Mouse (Mus musculus) hindbrain, embryonic 11.5 days (tissue): Measurements from ENCODE around the gene Chd3. TPM values are rescaled to one million over a fixed set of nuclear protein-coding genes. Genes with fewer than 3 reads are reported as not detected.

ENCODE experiments used
- ATAC-seq: fragments of 200-750 bp; cut with Nextera tagmentation; 2 replicates; pipeline ENCODE4 v1.8.0; 2017; ENCODE audit warnings: mild to moderate bottlenecking, moderate TSS enrichment, moderate library complexity; ENCODE audit not compliant: low FRiP score
- DNase-seq: peaks from one replicate; pipeline ENCODE4 v3.0.0-alpha.2; 2015; ENCODE audit warnings: low spot score
- H3K27ac ChIP-seq: fragments of 300-500 bp; sonication (generic); 2 replicates; pipeline ENCODE4 v1.5.1; 2014; ENCODE audit warnings: mild to moderate bottlenecking, low read depth, low read length
- H3K27me3 ChIP-seq: fragments of 300-500 bp; sonication (generic); 2 replicates; pipeline ENCODE4 v1.6.1; 2014; ENCODE audit warnings: mild to moderate bottlenecking, low read length, moderate library complexity, mixed read lengths; ENCODE audit not compliant: control insufficient read depth, insufficient read depth
- H3K36me3 ChIP-seq: fragments of 300-500 bp; sonication (generic); 2 replicates; pipeline ENCODE4 v1.6.1; 2014; ENCODE audit warnings: mild to moderate bottlenecking, low read length, moderate library complexity, mixed read lengths; ENCODE audit not compliant: control insufficient read depth, insufficient read depth
- H3K4me1 ChIP-seq: fragments of 300-500 bp; sonication (generic); replicated peaks from 2 replicates; pipeline ENCODE4 v1.6.1; 2014; ENCODE audit warnings: low read length, mixed read lengths; ENCODE audit not compliant: control insufficient read depth, insufficient read depth
- H3K4me2 ChIP-seq: fragments of 300-500 bp; sonication (generic); replicated peaks from 2 replicates; pipeline ENCODE4 v1.6.1; 2014; ENCODE audit warnings: mild to moderate bottlenecking, low read depth, low read length
- H3K4me3 ChIP-seq: fragments of 300-500 bp; sonication (generic); 2 replicates; pipeline ENCODE4 v1.5.1; 2014; ENCODE audit warnings: low read depth, low read length
- H3K9ac ChIP-seq: fragments of 300-500 bp; sonication (generic); 2 replicates; pipeline ENCODE4 v1.6.1; 2014; ENCODE audit warnings: low read depth, low read length
- H3K9me3 ChIP-seq: fragments of 300-500 bp; sonication (generic); 2 replicates; pipeline ENCODE4 v1.6.1; 2016; ENCODE audit warnings: low read length; ENCODE audit not compliant: control insufficient read depth
- WGBS: fragments of 180-500 bp; shearing (Covaris S2); extraction: QIAGEN DNeasy Blood & Tissue Kit; methylation state at CpG from one replicate; pipeline ENCODE4 v1.1.7; 2014; 5-methylcytosine and 5-hydroxymethylcytosine counted together
- polyA plus RNA-seq: library from polyadenylated mRNA; unstranded; fragments of >200 nt; fragmentation: Nextera tagmentation; extraction: Ambion mirVana; gene quantifications from 2 replicates; pipeline ENCODE4 v1.2.1, GENCODE M21; 2014

Gene Chd3
- polyA plus RNA-seq, 1 experiment from 2014 or later, result 57.1 TPM

DNA sequence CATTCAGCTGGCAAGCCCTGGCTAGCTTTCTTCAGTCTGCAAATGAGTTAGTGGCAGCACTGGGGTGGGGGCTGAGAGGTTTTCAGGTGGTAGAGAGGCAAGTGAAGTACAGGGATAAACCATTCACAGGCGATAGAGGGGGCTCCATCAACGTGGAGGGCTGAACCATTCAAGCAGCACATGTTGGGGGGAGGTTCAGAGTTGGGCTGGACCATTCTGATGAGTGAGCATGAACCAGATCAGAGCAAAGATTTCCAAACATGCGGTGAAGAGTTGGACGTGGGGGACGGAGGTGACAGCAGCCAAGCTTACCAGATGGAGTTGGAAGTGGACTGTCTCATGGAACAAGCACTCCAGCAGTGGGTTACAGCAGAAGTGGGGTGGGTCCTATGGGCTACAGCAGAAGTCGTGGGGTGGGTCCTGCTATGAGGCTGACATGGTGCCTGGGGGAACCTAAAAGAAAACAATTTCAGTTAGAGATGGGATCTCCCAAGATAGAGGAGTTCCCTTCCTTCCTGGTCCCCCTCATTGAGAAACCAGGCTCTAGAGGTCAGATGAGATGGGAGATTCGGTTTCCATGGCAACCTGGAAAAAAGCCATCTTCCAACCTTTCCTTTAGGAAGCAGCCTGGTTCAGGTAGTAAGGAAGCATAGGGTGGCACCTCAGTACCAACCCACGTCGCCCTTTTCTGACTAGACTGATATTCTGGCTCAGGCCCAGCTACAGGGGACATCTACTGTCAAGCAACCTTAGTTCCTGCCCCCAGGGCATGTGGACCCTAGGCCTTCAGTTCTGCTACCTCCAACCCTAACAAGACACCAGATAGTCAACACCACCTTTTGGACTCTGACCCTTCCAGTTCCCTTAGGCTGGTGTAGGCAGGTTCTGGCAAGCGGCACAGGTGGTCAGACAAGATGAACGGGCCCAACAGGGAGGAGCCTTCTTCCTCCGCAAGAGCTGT, 44.3 kb upstream of the Chd3 start, which contains the start of gene Kdm6b:
TSS of gene Kdm6b (minus strand) at position 455 of the 961 bp plus-strand sequence.
- Histone ChIP-seq H3K4me2 (peak within 1 kb of the TSS; percentile 99), H3K27me3 (no peaks in the 10 kb centered on the region), H3K9me3 (no peaks in the 10 kb centered on the region), H3K27ac (peak within 1 kb of the TSS; percentile 100), H3K36me3 (no peaks in the 10 kb centered on the region), H3K4me3 (peak within 1 kb of the TSS; percentile 80), H3K9ac (peak within 1 kb of the TSS; percentile 99), H3K4me1 (peaks cover 23% of the 10 kb centered on the region)
- DNase-seq, result peak; percentile 69
- no peak for ATAC-seq
- 39% methylated on average over 12 of the region's 12 CpGs for WGBS

GRCm38 (mm10) chr11:69412548-69412947, 43.3 kb upstream of the Chd3 start:
- no peaks in the 10 kb centered on the region for H3K27me3 ChIP-seq
- H3K4me1 ChIP-seq, result peaks cover 28% of the 10 kb centered on the region
- peaks cover 3% of the 10 kb centered on the region; the same call in 1 of the 2 replicates for H3K36me3 ChIP-seq
- peak overlapping the region; percentile 98 for H3K27ac ChIP-seq
- DNase-seq (no peak), ATAC-seq (no peak)
- peak overlapping the region; percentile 99 for H3K4me2 ChIP-seq
- H3K9me3 ChIP-seq, result no peaks in the 10 kb centered on the region
- peak overlapping the region; percentile 95; the same call in 1 of the 2 replicates for H3K9ac ChIP-seq
- peak overlapping the region; percentile 88 for H3K4me3 ChIP-seq
- WGBS, result 65% methylated on average over 7 of the region's 7 CpGs

DNA sequence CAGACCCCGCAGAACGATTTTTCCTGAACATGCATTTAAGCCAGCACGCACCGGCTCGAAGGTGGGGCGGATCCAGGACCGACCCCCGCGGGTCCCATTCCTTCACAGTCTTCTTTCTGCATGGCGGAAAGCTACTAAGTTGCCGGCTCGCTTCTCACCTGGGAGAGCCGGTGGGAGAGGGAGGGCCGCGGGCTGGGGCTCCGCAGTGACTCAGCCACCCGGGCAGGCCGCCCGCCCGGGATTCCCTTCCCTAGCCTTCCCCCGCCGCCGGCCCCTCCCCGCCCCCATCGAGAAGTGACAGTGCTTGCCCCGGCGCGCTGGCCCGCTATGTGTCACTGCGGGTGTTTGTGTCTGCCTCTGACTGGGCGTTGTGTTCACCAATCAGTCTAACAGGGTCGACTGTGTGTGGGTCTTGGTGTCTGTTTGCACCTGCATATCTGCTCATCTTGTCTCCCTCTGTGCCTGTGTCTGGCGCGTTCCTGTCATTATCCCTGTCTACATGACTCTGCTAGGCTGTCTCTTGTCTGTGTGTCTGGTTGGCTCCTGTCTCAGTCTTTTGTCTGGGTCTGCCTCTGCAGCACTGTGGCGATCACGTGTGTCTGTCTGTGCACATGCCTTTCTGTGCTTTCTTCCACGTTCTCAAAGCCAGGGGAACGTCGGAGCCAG, 42.5 kb upstream of the Chd3 start:
- peaks cover 26% of the 10 kb centered on the region for H3K4me1 ChIP-seq
- ATAC-seq, result peak; percentile 7; the same call in 1 of the 2 replicates

DNA sequence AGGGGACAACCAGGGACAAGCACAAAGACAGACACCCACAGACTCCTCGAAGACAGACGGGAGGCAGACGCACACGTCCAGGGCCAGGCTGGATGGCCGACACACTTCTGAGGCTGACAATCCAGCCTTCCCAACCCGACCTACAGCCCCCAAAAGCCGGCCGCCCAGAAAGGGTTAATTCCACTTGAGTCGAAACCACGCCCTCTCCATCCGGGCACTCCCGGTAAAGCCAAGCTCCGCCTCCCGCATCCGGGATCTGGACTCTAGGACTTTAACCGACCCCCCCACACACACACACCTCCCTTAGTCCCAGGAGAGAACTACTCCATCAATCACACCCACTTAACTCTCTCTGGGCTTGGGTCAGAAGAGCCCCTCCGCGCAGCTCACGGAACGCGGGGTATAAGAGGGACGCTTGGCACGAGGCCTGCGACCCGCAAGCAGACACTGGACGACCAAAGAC, 41.9 kb upstream of the Chd3 start:
- Histone ChIP-seq H3K9me3 (no peaks in the 10 kb centered on the region), H3K27ac (peak overlapping the region; percentile 98), H3K4me2 (peak overlapping the region; percentile 99), H3K27me3 (no peaks in the 10 kb centered on the region), H3K9ac (peak overlapping the region; percentile 95), H3K36me3 (peaks cover 7% of the 10 kb centered on the region; the same call in 1 of the 2 replicates), H3K4me1 (peaks cover 26% of the 10 kb centered on the region), H3K4me3 (peak overlapping the region; percentile 88)
- 0% methylated on average over 26 of the region's 26 CpGs for WGBS
- DNase-seq (peak; percentile 100), ATAC-seq (peak; percentile 63)

More for the DNA sequence above, 42.5 kb upstream of the Chd3 start:
- Histone ChIP-seq H3K36me3 (peaks cover 3% of the 10 kb centered on the region; the same call in 1 of the 2 replicates), H3K27me3 (no peaks in the 10 kb centered on the region), H3K9me3 (no peaks in the 10 kb centered on the region), H3K4me2 (peak overlapping the region; percentile 99), H3K27ac (peak overlapping the region; percentile 98), H3K4me3 (peak overlapping the region; percentile 88), H3K9ac (peak overlapping the region; percentile 95)
- peak; percentile 75 for DNase-seq
- WGBS, result under 1% methylated on average over 38 of the region's 39 CpGs

DNA sequence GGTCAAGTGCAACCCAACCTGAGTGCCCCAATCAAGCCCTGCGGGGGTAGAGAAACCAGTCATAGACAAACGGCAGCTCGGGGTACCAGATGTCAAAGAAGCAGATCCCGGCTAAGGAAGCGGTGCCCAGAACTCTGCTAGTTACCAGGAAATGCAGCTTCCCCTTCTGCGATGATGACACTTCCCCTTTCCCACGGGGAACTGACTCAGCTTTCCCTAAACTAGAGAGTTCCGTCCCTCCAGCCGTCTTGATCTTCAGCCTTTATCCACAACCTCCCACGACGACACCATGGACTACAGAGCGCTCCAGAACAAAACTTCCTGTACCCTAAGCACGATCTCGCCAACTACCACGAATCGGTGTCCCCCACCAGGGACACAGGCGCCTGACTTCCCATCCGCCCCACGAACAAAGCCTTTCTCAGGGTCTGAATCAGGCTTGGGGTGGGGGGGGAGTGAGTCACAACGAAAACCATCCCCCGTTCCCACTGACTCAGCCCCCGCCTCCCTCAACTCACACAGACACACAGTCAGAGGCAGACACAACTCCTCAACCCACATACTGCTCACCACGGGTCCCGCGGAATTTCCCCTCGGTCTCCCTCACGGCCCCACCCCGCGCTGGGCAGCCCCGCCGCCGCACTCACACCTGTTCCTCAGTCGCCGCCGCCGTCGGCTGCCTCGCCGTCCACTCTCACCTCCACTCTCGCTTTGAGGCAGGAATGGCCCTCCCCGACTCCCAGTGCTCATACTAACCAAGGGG, 41.3 kb upstream of the Chd3 start:
- peaks cover 26% of the 10 kb centered on the region for H3K4me1 ChIP-seq
- peak; percentile 64 for DNase-seq
- peaks cover 10% of the 10 kb centered on the region for H3K36me3 ChIP-seq
- H3K9ac ChIP-seq, result peak overlapping the region; percentile 95
- H3K27ac ChIP-seq, result peak overlapping the region; percentile 98
- no peaks in the 10 kb centered on the region for H3K9me3 ChIP-seq
- peak overlapping the region; percentile 99 for H3K4me2 ChIP-seq
- H3K27me3 ChIP-seq, result no peaks in the 10 kb centered on the region
- peak overlapping the region; percentile 88 for H3K4me3 ChIP-seq
- peak; percentile 0; the same call in 1 of the 2 replicates for ATAC-seq
- WGBS, result under 1% methylated on average over 40 of the region's 41 CpGs

GRCm38 (mm10) chr11:69410045-69410309, 40.8 kb upstream of the Chd3 start:
- no peaks in the 10 kb centered on the region for H3K9me3 ChIP-seq
- 0% methylated on average over 18 of the region's 18 CpGs for WGBS
- peak overlapping the region; percentile 95 for H3K9ac ChIP-seq
- H3K36me3 ChIP-seq, result peaks cover 15% of the 10 kb centered on the region
- peaks cover 26% of the 10 kb centered on the region for H3K4me1 ChIP-seq
- ATAC-seq (no peak), DNase-seq (no peak)
- H3K4me3 ChIP-seq, result peak overlapping the region; percentile 88
- H3K27ac ChIP-seq, result peak overlapping the region; percentile 98
- no peaks in the 10 kb centered on the region for H3K27me3 ChIP-seq
- peak overlapping the region; percentile 99 for H3K4me2 ChIP-seq

DNA sequence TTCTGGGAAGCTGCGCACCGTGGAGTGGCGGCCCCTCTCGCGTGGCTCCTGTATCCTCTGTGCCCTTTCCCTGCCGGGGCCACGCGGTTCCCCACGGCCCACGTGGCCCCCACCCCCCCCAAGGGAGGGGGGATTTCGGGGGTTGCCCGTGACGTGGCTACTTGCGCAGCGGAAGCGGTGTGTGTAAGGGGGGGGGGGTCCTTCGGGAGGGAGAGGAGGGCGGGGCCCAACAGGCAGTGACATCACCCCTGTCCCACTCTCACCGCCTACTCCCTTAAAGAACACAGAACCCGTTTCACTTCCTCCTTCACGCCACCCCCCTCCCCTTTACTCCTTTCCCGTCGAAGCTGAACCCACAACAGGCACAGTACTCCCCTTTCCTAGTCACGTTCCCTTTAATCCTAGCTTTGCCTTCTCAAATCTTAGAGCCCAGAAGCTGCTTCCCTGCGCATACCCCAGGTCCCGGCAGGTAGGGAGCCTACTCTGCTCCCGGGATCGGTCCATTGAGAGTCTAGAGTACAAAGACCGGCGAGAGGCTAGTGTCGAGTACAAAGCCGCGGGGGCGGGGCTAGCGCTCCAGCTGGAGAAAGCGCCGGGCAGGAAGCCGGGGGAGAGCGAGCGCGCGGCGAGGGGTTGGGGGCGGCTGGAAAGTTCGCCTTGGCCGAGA, 40.3 kb upstream of the Chd3 start:
- Histone ChIP-seq H3K27ac (peak overlapping the region; percentile 98), H3K4me2 (peak overlapping the region; percentile 99), H3K4me1 (peaks cover 26% of the 10 kb centered on the region), H3K9ac (peak overlapping the region; percentile 95), H3K9me3 (no peaks in the 10 kb centered on the region), H3K4me3 (peak overlapping the region; percentile 88), H3K36me3 (peaks cover 20% of the 10 kb centered on the region), H3K27me3 (no peaks in the 10 kb centered on the region)
- ATAC-seq (peak; percentile 45), DNase-seq (peak; percentile 91)
- WGBS, result under 1% methylated on average over 38 of the region's 46 CpGs
